Mouse (Mus musculus) neural tube, postnatal 0 days (tissue): ENCODE data around the gene Zbtb16. TPM values are rescaled to one million over a fixed set of nuclear protein-coding genes. Genes with fewer than 3 reads are reported as not detected.

Experiments
- polyA plus RNA-seq: library from polyadenylated mRNA; unstranded; fragments of >200 nt; fragmentation: Nextera tagmentation; extraction: Ambion mirVana; gene quantifications from 2 replicates; pipeline ENCODE4 v1.2.1, GENCODE M21; 2015

The Zbtb16 gene
- 5.6 and 9.6 TPM in 2 replicates for polyA plus RNA-seq

DNA sequence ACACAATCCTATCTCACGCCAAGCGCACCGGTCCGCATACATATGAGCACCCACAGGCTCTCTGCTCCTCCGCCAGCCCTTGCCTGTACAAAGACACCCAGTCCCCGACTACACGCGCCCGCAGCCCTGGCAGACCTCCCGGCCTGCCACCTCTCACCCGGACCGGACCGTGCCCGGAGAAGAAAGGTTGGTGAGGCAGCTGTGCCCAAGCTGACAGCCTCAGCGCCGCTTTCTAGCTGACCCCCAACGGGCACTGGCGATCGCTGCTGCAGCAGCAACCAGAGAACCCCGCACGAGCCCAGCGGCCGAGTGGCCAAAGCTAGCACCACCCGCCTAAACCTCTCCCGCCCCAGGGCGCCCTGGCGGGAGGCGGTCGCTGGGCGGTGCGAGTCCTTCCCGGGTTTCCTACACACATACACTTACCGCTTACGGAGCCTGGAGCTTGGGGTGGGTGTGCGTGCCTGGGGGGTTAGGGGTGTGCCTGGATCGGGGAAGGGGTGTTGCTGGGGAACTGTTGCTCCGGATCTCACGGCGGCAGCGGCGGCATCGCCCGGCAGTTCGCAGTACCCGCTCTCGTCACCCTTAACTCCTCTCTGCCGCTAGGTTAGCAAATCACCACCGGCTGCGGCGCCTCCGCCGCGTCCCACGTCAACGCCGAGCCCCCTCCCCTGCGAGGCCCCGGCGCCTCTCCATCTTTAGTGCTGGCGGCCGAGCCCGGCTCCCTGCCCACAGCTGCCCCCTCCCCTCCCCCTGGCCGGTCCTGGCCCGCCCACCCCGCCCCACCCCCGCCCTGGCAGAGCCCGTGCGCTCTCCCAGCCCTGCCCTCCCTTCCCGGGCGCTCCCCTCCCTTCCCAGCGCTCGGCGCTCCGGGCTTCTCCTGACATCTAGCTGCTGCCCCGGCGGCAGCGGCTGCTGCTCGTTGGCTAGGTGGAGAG is at the start of gene Zbtb16:
Gene Zbtb16 (minus strand): TSS at position 592 of the 935 bp plus-strand sequence.

GRCm38 (mm10) chr9:48604939-48605598 is 231.0 kb downstream of the Zbtb16 start, which contains the start of gene Nnmt:
Gene Nnmt (minus strand): TSS chr9:48605153.

Other genes starting within 250 kb of the Zbtb16 start
- 1.2 and 2.5 TPM in 2 replicates for gene Nnmt, start 231.1 kb downstream of the Zbtb16 start, polyA plus RNA-seq
- 3.8 and 4.0 TPM in 2 replicates for gene Htr3a, start 74.9 kb upstream of the Zbtb16 start, polyA plus RNA-seq
- gene Htr3b, start 128.8 kb upstream of the Zbtb16 start, polyA plus RNA-seq, result 0.24 and 0.90 TPM in 2 replicates
- 13.9 and 16.6 TPM in 2 replicates for gene Usp28, start 149.2 kb upstream of the Zbtb16 start, polyA plus RNA-seq
- 15.0 and 15.4 TPM in 2 replicates for gene Zw10, start 219.4 kb upstream of the Zbtb16 start, polyA plus RNA-seq
- 2.3 and 3.0 TPM in 2 replicates for gene Tmprss5, start 245.0 kb upstream of the Zbtb16 start, polyA plus RNA-seq